Mouse (Mus musculus): ENCODE measurements at regions not wholly inside any gene's neighbourhood (a gene's known extent, or its start where the extent isn't known, plus 50 kb on each side); places are given as distances from the start of the nearest gene placed in this dataset.

- DNase-seq: peak in 1 of 2 experiments; percentile 4
Observed at GRCm38 (mm10) chr2:115326526-115326925, 255.0 kb upstream of the BC052040 start.

GRCm38 (mm10) chr2:115338178-115338577, 243.3 kb upstream of the BC052040 start:
- no peak for DNase-seq

GRCm38 (mm10) chr2:115339034-115339433, 242.5 kb upstream of the BC052040 start:
- DNase-seq: no peak

GRCm38 (mm10) chr2:115342360-115342759, 239.2 kb upstream of the BC052040 start:
- DNase-seq: no peak

GRCm38 (mm10) chr2:115346551-115346950, 235.0 kb upstream of the BC052040 start:
- no peak for DNase-seq

GRCm38 (mm10) chr2:115348263-115348662, 233.3 kb upstream of the BC052040 start:
- peak in 1 of 2 experiments; percentile 3 for DNase-seq

GRCm38 (mm10) chr2:115371072-115371471, 210.4 kb upstream of the BC052040 start:
- DNase-seq: no peak

- DNase-seq: no peak
Observed at GRCm38 (mm10) chr2:115375336-115375735, 206.2 kb upstream of the BC052040 start.

- DNase-seq: no peak
Observed at GRCm38 (mm10) chr2:115384414-115385180, 196.9 kb upstream of the BC052040 start.

- no peak for DNase-seq
Observed at GRCm38 (mm10) chr2:115385207-115386168, 196.0 kb upstream of the BC052040 start.

- no peak for DNase-seq
Observed at GRCm38 (mm10) chr2:115391575-115391974, 189.9 kb upstream of the BC052040 start.

- no peak for DNase-seq
Observed at GRCm38 (mm10) chr2:115392082-115392762, 189.3 kb upstream of the BC052040 start.

- DNase-seq: no peak
Observed at GRCm38 (mm10) chr2:115394091-115394490, 187.4 kb upstream of the BC052040 start.

- DNase-seq: no peak
Observed at GRCm38 (mm10) chr2:115398550-115398949, 183.0 kb upstream of the BC052040 start.

GRCm38 (mm10) chr2:115399107-115399740, 182.3 kb upstream of the BC052040 start:
- DNase-seq: no peak

- DNase-seq: no peak
Observed at GRCm38 (mm10) chr2:115399987-115400550, 181.4 kb upstream of the BC052040 start.

GRCm38 (mm10) chr2:115402246-115402645, 179.3 kb upstream of the BC052040 start:
- DNase-seq: no peak

GRCm38 (mm10) chr2:115432476-115432875, 149.0 kb upstream of the BC052040 start:
- no peak for DNase-seq

GRCm38 (mm10) chr2:115441100-115441499, 140.4 kb upstream of the BC052040 start:
- DNase-seq: no peak

GRCm38 (mm10) chr2:115449783-115450483, 131.6 kb upstream of the BC052040 start:
- DNase-seq: no peak

- DNase-seq: no peak
Observed at GRCm38 (mm10) chr2:115455593-115455992, 125.9 kb upstream of the BC052040 start.
